In genomic region chr3:11155350-11155749, GRCm38 (mm10) we compare ENCODE assay signal across 18 mouse cellular contexts.
DNase-seq lines count a peak whose midpoint lies in the region; ATAC-seq lines count a peak whose summit lies in the region.
"Had no signal": no experiment of that assay in that cellular context is flagged by ENCODE, and none has a peak within 500 bp of the region (broad histone marks: within the 10 kb centered on the region; RNA-seq: fewer than 3 reads in every experiment).

No protein-coding gene starts in this region.

- 88% methylated on average over 1 of the region's 1 CpGs for WGBS in midbrain, embryonic 14.5 days
- 71% methylated on average over 1 of the region's 1 CpGs for WGBS in midbrain, embryonic 16.5 days

- no peak overlapping the region for H3K4me2 ChIP-seq in midbrain, embryonic 14.5 days (ENCODE audit: low read length)
- no peak overlapping the region for H3K4me2 ChIP-seq in midbrain, embryonic 16.5 days (ENCODE audit: low read length)
- H3K4me2 ChIP-seq: embryonic facial prominence, embryonic 13.5 days; heart, embryonic 11.5 days; liver, embryonic 11.5 days; lung, embryonic 15.5 days had no signal

- H3K4me3 ChIP-seq in midbrain, embryonic 14.5 days (replicated peaks; ENCODE audit: low read depth, low read length) = no peak overlapping the region
- H3K4me3 ChIP-seq in midbrain, embryonic 16.5 days (ENCODE audit: low read depth, low read length) = no peak overlapping the region
- H3K4me3 ChIP-seq: embryonic facial prominence, embryonic 13.5 days; lung, embryonic 15.5 days had no signal

- no peak for ATAC-seq in midbrain, embryonic 14.5 days (ENCODE audit: low FRiP score, low TSS enrichment)
- no peak for ATAC-seq in midbrain, embryonic 16.5 days
- ATAC-seq: intestine, embryonic 16.5 days had no signal

- H3K9me3 ChIP-seq in midbrain, embryonic 14.5 days (ENCODE audit: control insufficient read depth, low read length) = no peaks in the 10 kb centered on the region
- H3K9me3 ChIP-seq in midbrain, embryonic 16.5 days (replicated peaks; ENCODE audit: control insufficient read depth, low read length, poor library complexity, severe bottlenecking) = 0 out of 2 replicates have a peak, but pooled peaks cover 3% of the 10 kb centered on the region
- H3K9me3 ChIP-seq: embryonic facial prominence, embryonic 13.5 days; lung, embryonic 15.5 days had no signal

- H3K36me3 ChIP-seq in midbrain, embryonic 14.5 days (ENCODE audit: control insufficient read depth, insufficient read depth, low read length) = no peaks in the 10 kb centered on the region
- no peaks in the 10 kb centered on the region for H3K36me3 ChIP-seq in midbrain, embryonic 16.5 days (ENCODE audit: control insufficient read depth, insufficient read depth, low read length)
- H3K36me3 ChIP-seq: embryonic facial prominence, embryonic 13.5 days; lung, embryonic 15.5 days had no signal

- no peak overlapping the region for H3K9ac ChIP-seq in midbrain, embryonic 14.5 days (replicated peaks; ENCODE audit: low read length)
- H3K9ac ChIP-seq in midbrain, embryonic 16.5 days (ENCODE audit: low read depth, low read length) = no peak overlapping the region
- H3K9ac ChIP-seq: embryonic facial prominence, embryonic 13.5 days; lung, embryonic 15.5 days had no signal

- no peak overlapping the region for H3K27ac ChIP-seq in midbrain, embryonic 14.5 days (replicated peaks; ENCODE audit: low read depth, low read length)
- no peak overlapping the region for H3K27ac ChIP-seq in midbrain, embryonic 16.5 days (ENCODE audit: low read length)
- H3K27ac ChIP-seq: embryonic facial prominence, embryonic 13.5 days; lung, embryonic 15.5 days had no signal

- H3K4me1 ChIP-seq in midbrain, embryonic 14.5 days (ENCODE audit: control insufficient read depth, insufficient read depth, low read length) = no peaks in the 10 kb centered on the region
- H3K4me1 ChIP-seq in midbrain, embryonic 16.5 days (ENCODE audit: control insufficient read depth, insufficient read depth, low read length) = no peaks in the 10 kb centered on the region; the same call in 1 of the 2 replicates
- H3K4me1 ChIP-seq: embryonic facial prominence, embryonic 13.5 days; lung, embryonic 15.5 days had no signal

- no peaks in the 10 kb centered on the region for H3K27me3 ChIP-seq in midbrain, embryonic 14.5 days (ENCODE audit: control insufficient read depth, insufficient read depth, low read length)
- H3K27me3 ChIP-seq in midbrain, embryonic 16.5 days (ENCODE audit: control insufficient read depth, insufficient read depth, low read depth, low read length) = no peaks in the 10 kb centered on the region
- H3K27me3 ChIP-seq: CH12.LX; embryonic facial prominence, embryonic 13.5 days; lung, embryonic 15.5 days had no signal

- DNase-seq in cerebellum, postnatal 14 days = peak; percentile 27 to 41
- no peak for DNase-seq in cerebellum, adult 9-11 months
- DNase-seq in layer of hippocampus, adult 11-12 months (ENCODE audit: low spot score) = peak; percentile 4
- DNase-seq in layer of hippocampus, postnatal 25 days (ENCODE audit: extremely low spot score in 1 of 2, low spot score in 1 of 2) = no peak
- peak; percentile 23 for DNase-seq in midbrain, embryonic 14.5 days
- DNase-seq in right cerebral cortex, postnatal 10 days (ENCODE audit: low spot score in 2 of 2) = peak; percentile 53 to 69
- DNase-seq in thymus, adult 18-20 months = no peak
- DNase-seq: adrenal gland, postnatal 25 days; cerebellum, postnatal 36 days; gastrocnemius, postnatal 25 days; kidney, postnatal 10 days had no signal

Comparison
In these comparisons a context has a peak if more than half of its experiments do, and no peak if none do; other contexts are left out.
1. DNase-seq: peak in cerebellum, postnatal 14 days (2 of 2), layer of hippocampus, adult 11-12 months (single experiment), midbrain, embryonic 14.5 days (single experiment) and right cerebral cortex, postnatal 10 days (2 of 2); none in cerebellum, adult 9-11 months (single experiment), layer of hippocampus, postnatal 25 days (0 of 2) and thymus, adult 18-20 months (0 of 2).